14 mouse cellular contexts compared by ENCODE assay signal in the genomic region with DNA sequence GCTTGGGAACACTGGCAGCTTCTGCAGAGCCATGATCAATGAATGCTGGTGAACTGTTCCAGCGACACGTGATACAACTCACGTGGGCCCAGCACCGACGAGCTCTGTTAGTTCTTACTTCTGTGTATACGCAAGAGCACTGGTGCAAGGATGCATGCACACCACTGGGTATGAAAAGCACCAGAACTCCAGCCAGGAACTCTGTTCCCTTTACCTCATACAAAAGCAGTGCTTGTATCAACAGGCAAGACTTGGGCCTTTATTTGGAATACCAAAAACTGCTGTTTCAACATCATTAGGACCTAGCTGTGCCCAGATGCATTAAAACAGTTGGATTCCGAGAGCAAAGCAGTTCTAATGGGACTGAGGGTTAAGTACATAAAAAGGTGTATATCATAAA.
"Had no signal": no experiment of that assay in that cellular context is flagged by ENCODE, and none has a peak within 500 bp of the region (broad histone marks: within the 10 kb centered on the region; RNA-seq: fewer than 3 reads in every experiment).

No protein-coding gene starts in this region.

- H3K27me3 ChIP-seq: midbrain, embryonic 15.5 days; neural tube, embryonic 13.5 days had no signal

- ATAC-seq: midbrain, embryonic 15.5 days had no signal

- DNase-seq: kidney, adult 11 months; kidney, adult 9 months; kidney, postnatal 4 days; lung, adult 2 months; thymus, postnatal 4 days had no signal

- H3K4me2 ChIP-seq: midbrain, embryonic 11.5 days; midbrain, embryonic 15.5 days; neural tube, embryonic 13.5 days had no signal

- H3K4me1 ChIP-seq: megakaryocyte, embryonic 14.5 days had no signal

- H3K27ac ChIP-seq: kidney, postnatal 0 days; layer of hippocampus, adult 2 months; liver, embryonic 14.5 days; macrophage; midbrain, embryonic 15.5 days; neural tube, embryonic 13.5 days; stomach, postnatal 0 days had no signal

- H3K9me3 ChIP-seq: megakaryocyte, embryonic 14.5 days; midbrain, embryonic 15.5 days; neural tube, embryonic 13.5 days had no signal

- H3K36me3 ChIP-seq: midbrain, embryonic 15.5 days; neural tube, embryonic 13.5 days had no signal

- H3K9ac ChIP-seq: liver, embryonic 14.5 days; midbrain, embryonic 15.5 days; neural tube, embryonic 13.5 days had no signal

- H3K4me3 ChIP-seq: layer of hippocampus, adult 2 months; megakaryocyte, embryonic 14.5 days; midbrain, embryonic 15.5 days; neural tube, embryonic 13.5 days had no signal
